Mouse (Mus musculus) kidney, postnatal 0 days (tissue): ENCODE data around the gene Zfp53. TPM values are rescaled to one million over a fixed set of nuclear protein-coding genes. Genes with fewer than 3 reads are reported as not detected.

Experiments
- ATAC-seq: fragments of 200-750 bp; cut with Nextera tagmentation; replicated peaks from 2 replicates; pipeline ENCODE4 v1.8.0; 2017; ENCODE audit warnings: low read depth, moderate number of reproducible peaks, moderate TSS enrichment, moderate library complexity; ENCODE audit not compliant: low FRiP score
- DNase-seq: peaks from one replicate; pipeline ENCODE4 v3.0.0-alpha.2; 2016; ENCODE audit warnings: low spot score
- H3K27ac ChIP-seq: fragments of 300-500 bp; sonication (generic); 2 replicates; pipeline ENCODE4 v1.5.1; 2014; ENCODE audit warnings: mild to moderate bottlenecking
- H3K27me3 ChIP-seq: fragments of 300-500 bp; sonication (generic); 2 replicates; pipeline ENCODE4 v1.6.1; 2014; ENCODE audit warnings: low read length, mixed read lengths; ENCODE audit not compliant: insufficient read depth
- H3K36me3 ChIP-seq: fragments of 300-500 bp; sonication (generic); 2 replicates; pipeline ENCODE4 v1.6.1; 2014; ENCODE audit warnings: low read length, mixed read lengths; ENCODE audit not compliant: insufficient read depth
- H3K4me1 ChIP-seq: fragments of 300-500 bp; sonication (generic); replicated peaks from 2 replicates; pipeline ENCODE4 v1.6.1; 2014; ENCODE audit warnings: antibody characterized with exemption, low read length, mixed read lengths; ENCODE audit not compliant: insufficient read depth
- H3K4me2 ChIP-seq: fragments of 300-500 bp; sonication (generic); 2 replicates; pipeline ENCODE4 v1.6.1; 2014; ENCODE audit warnings: mild to moderate bottlenecking, low read length, moderate library complexity, mixed read lengths
- H3K4me3 ChIP-seq: fragments of 300-500 bp; sonication (generic); replicated peaks from 2 replicates; pipeline ENCODE4 v1.5.1; 2014; ENCODE audit warnings: low read depth, low read length
- H3K9ac ChIP-seq: fragments of 300-500 bp; sonication (generic); 2 replicates; pipeline ENCODE4 v1.6.1; 2014; ENCODE audit warnings: low read depth, low read length
- H3K9me3 ChIP-seq: fragments of 300-500 bp; sonication (generic); replicated peaks from 2 replicates; pipeline ENCODE4 v1.6.1; 2016; ENCODE audit warnings: low read length, inconsistent platforms, mixed read lengths
- CTCF ChIP-seq: IDR thresholded peaks from 2 replicates; pipeline ENCODE4 v1.5.1; 2016; ENCODE audit warnings: antibody characterized with exemption, low read depth, mild to moderate bottlenecking, moderate library complexity
- WGBS: fragments of 180-500 bp; shearing (Covaris S2); extraction: QIAGEN DNeasy Blood & Tissue Kit; methylation state at CpG from one replicate; pipeline ENCODE4 v1.1.7; 2014; 5-methylcytosine and 5-hydroxymethylcytosine counted together
- polyA plus RNA-seq: library from polyadenylated mRNA; unstranded; fragments of >200 nt; fragmentation: Nextera tagmentation; extraction: Ambion mirVana; gene quantifications from 2 replicates; pipeline ENCODE4 v1.2.1, GENCODE M21; 2015

Zfp53 gene
- polyA plus RNA-seq, 1 experiment from 2014 or later: 11.5 TPM

GRCm38 (mm10) chr17:21532101-21532951 is 43.5 kb downstream of the Zfp53 start:
- H3K9me3 ChIP-seq: no peaks in the 10 kb centered on the region
- peak overlapping the region; percentile 84 for H3K4me3 ChIP-seq
- H3K27me3 ChIP-seq: no peaks in the 10 kb centered on the region
- ATAC-seq: peak; percentile 85
- peak overlapping the region; percentile 99 for H3K27ac ChIP-seq
- H3K36me3 ChIP-seq: no peaks in the 10 kb centered on the region
- peak overlapping the region; percentile 77 for H3K4me2 ChIP-seq
- H3K4me1 ChIP-seq: peaks cover 4% of the 10 kb centered on the region
- peak; percentile 36; the same call in 1 of the 2 replicates for TF ChIP-seq CTCF
- H3K9ac ChIP-seq: peak overlapping the region; percentile 96
- WGBS: under 1% methylated on average over 43 of the region's 54 CpGs
- peak; percentile 97 for DNase-seq

- Histone ChIP-seq H3K4me1 (peaks cover 4% of the 10 kb centered on the region), H3K36me3 (no peaks in the 10 kb centered on the region), H3K9ac (no peak overlapping the region), H3K9me3 (no peaks in the 10 kb centered on the region), H3K4me3 (no peak overlapping the region), H3K4me2 (no peak overlapping the region), H3K27ac (0 out of 2 replicates have a peak overlapping the region, but pooled peaks have one; percentile 21), H3K27me3 (no peaks in the 10 kb centered on the region)
- TF ChIP-seq CTCF: no peak
- DNase-seq (no peak), ATAC-seq (no peak)
- 92% methylated on average over 1 of the region's 1 CpGs for WGBS
Observed at GRCm38 (mm10) chr17:21533961-21534360, 45.2 kb downstream of the Zfp53 start.

GRCm38 (mm10) chr17:21534460-21535095 is 45.8 kb downstream of the Zfp53 start:
- H3K4me2 ChIP-seq: peak overlapping the region; percentile 64
- no peaks in the 10 kb centered on the region for H3K27me3 ChIP-seq
- H3K4me3 ChIP-seq: 0 out of 2 replicates have a peak overlapping the region, but pooled peaks have one; percentile 43
- WGBS: 6% methylated on average over 4 of the region's 4 CpGs
- no peaks in the 10 kb centered on the region for H3K36me3 ChIP-seq
- no peaks in the 10 kb centered on the region for H3K9me3 ChIP-seq
- H3K4me1 ChIP-seq: peaks cover 4% of the 10 kb centered on the region
- H3K9ac ChIP-seq: no peak overlapping the region
- peak; percentile 43 for ATAC-seq
- peak; percentile 91 for TF ChIP-seq CTCF
- peak overlapping the region; percentile 65 for H3K27ac ChIP-seq
- peak; percentile 98 for DNase-seq

- no peaks in the 10 kb centered on the region for H3K27me3 ChIP-seq
- H3K9me3 ChIP-seq: no peaks in the 10 kb centered on the region
- WGBS: 2% methylated on average over 21 of the region's 21 CpGs
- H3K4me3 ChIP-seq: peak within 1 kb of the TSS; percentile 43
- H3K9ac ChIP-seq: peak within 1 kb of the TSS; percentile 55
- H3K4me1 ChIP-seq: peaks cover 4% of the 10 kb centered on the region
- peak; percentile 82 for DNase-seq
- H3K4me2 ChIP-seq: peak within 1 kb of the TSS; percentile 64
- no peaks in the 10 kb centered on the region for H3K36me3 ChIP-seq
- no peak for TF ChIP-seq CTCF
- ATAC-seq: peak; percentile 66
- peak within 1 kb of the TSS; percentile 65 for H3K27ac ChIP-seq
Observed at GRCm38 (mm10) chr17:21535096-21536001, 46.6 kb downstream of the Zfp53 start, which contains the start of gene Zfp52. Zfp52 (plus strand) TSS chr17:21535539.

- peaks cover 4% of the 10 kb centered on the region for H3K4me1 ChIP-seq
- TF ChIP-seq CTCF: no peak
- H3K9ac ChIP-seq: 0 out of 2 replicates have a peak overlapping the region, but pooled peaks have one; percentile 55
- ATAC-seq (no peak), DNase-seq (no peak)
- no peaks in the 10 kb centered on the region for H3K36me3 ChIP-seq
- peak overlapping the region; percentile 64 for H3K4me2 ChIP-seq
- H3K4me3 ChIP-seq: peak overlapping the region; percentile 43
- H3K27ac ChIP-seq: no peak overlapping the region
- 40% methylated on average over 7 of the region's 7 CpGs for WGBS
- no peaks in the 10 kb centered on the region for H3K27me3 ChIP-seq
- no peaks in the 10 kb centered on the region for H3K9me3 ChIP-seq
Observed at GRCm38 (mm10) chr17:21536096-21536495, 47.3 kb downstream of the Zfp53 start.
